Mouse (Mus musculus): ENCODE data around the gene 4930544D05Rik. TPM values are rescaled to one million over a fixed set of nuclear protein-coding genes. Genes with fewer than 3 reads are reported as not detected.

The 4930544D05Rik gene
- polyA plus RNA-seq, 1 experiment, result not detected

- Histone ChIP-seq H3K27ac (ENCODE audit: insufficient read depth, low read length) (no peak overlapping the region), H3K4me1 (ENCODE audit: control insufficient read depth, insufficient read depth, low read length) (no peaks in the 10 kb centered on the region), H3K27me3 (ENCODE audit: control insufficient read depth, insufficient read depth, low read length) (no peaks in the 10 kb centered on the region), H3K4me3 (replicated peaks; ENCODE audit: insufficient read depth, low read depth, low read length) (no peak overlapping the region)
- TF ChIP-seq CTCF (IDR thresholded peaks at IDR 0.05; ENCODE audit: borderline replicate concordance, insufficient read depth, low read depth, low read length), result no peak
- TF ChIP-seq POLR2A (IDR thresholded peaks at IDR 0.05; ENCODE audit: borderline replicate concordance, insufficient read depth, low read length), result no peak
- no peak for DNase-seq
- 77% methylated on average over 12 of the region's 12 CpGs for WGBS
Observed at GRCm38 (mm10) chr11:70606717-70607116, 8.9 kb upstream of the 4930544D05Rik start.

DNA sequence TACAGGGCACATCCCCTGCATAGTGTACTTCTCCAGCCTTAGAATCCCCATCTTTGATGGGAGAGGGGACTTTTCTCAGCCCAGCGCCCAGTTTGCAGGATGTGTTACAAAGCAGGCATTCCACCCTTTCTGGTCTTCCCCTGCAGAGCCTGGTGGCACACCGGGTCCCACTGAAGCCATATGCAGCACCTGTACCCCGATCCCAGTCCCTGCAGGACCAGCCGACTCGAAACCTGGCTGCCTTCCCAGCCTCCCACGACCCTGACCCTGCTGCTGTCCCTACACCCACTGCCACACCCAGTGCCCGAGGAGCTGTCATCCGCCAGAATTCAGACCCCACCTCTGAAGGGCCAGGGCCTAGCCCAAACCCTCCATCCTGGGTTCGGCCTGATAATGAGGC lies 8.0 kb upstream of the 4930544D05Rik start:
- no peak for TF ChIP-seq CTCF (IDR thresholded peaks at IDR 0.05; ENCODE audit: borderline replicate concordance, insufficient read depth, low read depth, low read length)
- TF ChIP-seq POLR2A (IDR thresholded peaks at IDR 0.05; ENCODE audit: borderline replicate concordance, insufficient read depth, low read length), result no peak
- Histone ChIP-seq H3K27me3 (ENCODE audit: control insufficient read depth, insufficient read depth, low read length) (no peaks in the 10 kb centered on the region), H3K4me3 (replicated peaks; ENCODE audit: insufficient read depth, low read depth, low read length) (no peak overlapping the region), H3K4me1 (ENCODE audit: control insufficient read depth, insufficient read depth, low read length) (no peaks in the 10 kb centered on the region), H3K27ac (ENCODE audit: insufficient read depth, low read length) (no peak overlapping the region)
- no peak for DNase-seq
- 78% methylated on average over 9 of the region's 9 CpGs for WGBS

GRCm38 (mm10) chr11:70608381-70609066 lies 7.1 kb upstream of the 4930544D05Rik start:
- TF ChIP-seq CTCF (IDR thresholded peaks at IDR 0.05; ENCODE audit: borderline replicate concordance, insufficient read depth, low read depth, low read length) (peak; percentile 25; the same call in 1 of the 2 replicates), POLR2A (IDR thresholded peaks at IDR 0.05; ENCODE audit: borderline replicate concordance, insufficient read depth, low read length) (no peak)
- H3K4me1 ChIP-seq (ENCODE audit: control insufficient read depth, insufficient read depth, low read length), result no peaks in the 10 kb centered on the region
- H3K4me3 ChIP-seq (replicated peaks; ENCODE audit: insufficient read depth, low read depth, low read length), result no peak overlapping the region
- no peaks in the 10 kb centered on the region for H3K27me3 ChIP-seq (ENCODE audit: control insufficient read depth, insufficient read depth, low read length)
- H3K27ac ChIP-seq (ENCODE audit: insufficient read depth, low read length), result no peak overlapping the region
- WGBS, result 81% methylated on average over 26 of the region's 26 CpGs
- DNase-seq, result no peak

DNA sequence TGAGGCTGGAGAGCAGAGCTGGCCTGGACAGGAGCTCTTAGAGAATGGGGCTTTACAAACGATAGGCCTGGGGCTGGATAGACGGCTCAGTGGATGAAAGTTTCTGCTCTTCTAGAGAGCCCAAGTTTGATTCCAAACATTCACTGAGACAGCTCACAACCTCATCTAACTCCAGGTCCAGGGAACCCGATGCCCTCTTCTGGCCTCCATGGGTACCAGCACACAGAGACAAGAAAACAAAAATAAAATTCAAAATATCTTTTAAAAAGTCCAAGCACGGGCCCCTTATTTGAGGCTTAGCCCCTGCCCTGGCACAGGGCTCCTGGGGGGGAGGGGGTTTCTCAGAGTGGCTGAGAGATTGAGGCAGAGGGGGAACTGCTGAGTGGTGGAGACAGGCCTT lies 4.9 kb upstream of the 4930544D05Rik start:
- Histone ChIP-seq H3K4me1 (ENCODE audit: control insufficient read depth, insufficient read depth, low read length) (peaks cover 3% of the 10 kb centered on the region; the same call in 1 of the 2 replicates), H3K4me3 (replicated peaks; ENCODE audit: insufficient read depth, low read depth, low read length) (no peak overlapping the region), H3K27ac (ENCODE audit: insufficient read depth, low read length) (no peak overlapping the region), H3K27me3 (ENCODE audit: control insufficient read depth, insufficient read depth, low read length) (no peaks in the 10 kb centered on the region)
- DNase-seq, result no peak
- WGBS, result 77% methylated on average over 4 of the region's 4 CpGs
- TF ChIP-seq POLR2A (IDR thresholded peaks at IDR 0.05; ENCODE audit: borderline replicate concordance, insufficient read depth, low read length) (no peak), CTCF (IDR thresholded peaks at IDR 0.05; ENCODE audit: borderline replicate concordance, insufficient read depth, low read depth, low read length) (peak; percentile 9; the same call in 1 of the 2 replicates)

DNA sequence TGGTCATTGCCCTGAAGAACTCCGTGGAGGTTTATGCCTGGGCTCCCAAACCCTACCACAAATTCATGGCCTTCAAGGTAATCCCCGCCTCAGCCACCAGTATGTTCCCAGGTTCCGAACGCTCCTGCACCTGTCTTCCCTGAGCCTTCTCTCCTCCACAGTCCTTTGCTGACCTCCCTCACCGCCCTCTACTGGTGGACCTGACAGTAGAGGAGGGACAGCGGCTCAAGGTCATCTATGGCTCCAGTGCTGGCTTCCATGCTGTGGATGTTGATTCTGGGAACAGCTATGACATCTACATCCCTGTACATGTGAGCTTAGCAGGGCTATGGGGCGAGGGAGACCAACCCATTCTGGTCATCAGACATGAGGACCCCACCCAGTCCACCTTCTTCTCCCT lies 3.1 kb upstream of the 4930544D05Rik start:
- 71% methylated on average over 7 of the region's 7 CpGs for WGBS
- Histone ChIP-seq H3K4me3 (replicated peaks; ENCODE audit: insufficient read depth, low read depth, low read length) (no peak overlapping the region), H3K27ac (ENCODE audit: insufficient read depth, low read length) (no peak overlapping the region), H3K27me3 (ENCODE audit: control insufficient read depth, insufficient read depth, low read length) (no peaks in the 10 kb centered on the region), H3K4me1 (ENCODE audit: control insufficient read depth, insufficient read depth, low read length) (peaks cover 4% of the 10 kb centered on the region; the same call in 1 of the 2 replicates)
- no peak for TF ChIP-seq CTCF (IDR thresholded peaks at IDR 0.05; ENCODE audit: borderline replicate concordance, insufficient read depth, low read depth, low read length)
- no peak for TF ChIP-seq POLR2A (IDR thresholded peaks at IDR 0.05; ENCODE audit: borderline replicate concordance, insufficient read depth, low read length)
- DNase-seq, result no peak

GRCm38 (mm10) chr11:70615074-70615473 lies 574 bp upstream of the 4930544D05Rik start:
- DNase-seq, result peak in 1 of 2 experiments; percentile 28
- Histone ChIP-seq H3K4me1 (ENCODE audit: control insufficient read depth, insufficient read depth, low read length) (peaks cover 4% of the 10 kb centered on the region; the same call in 1 of the 2 replicates), H3K27ac (ENCODE audit: insufficient read depth, low read length) (no peak overlapping the region), H3K4me3 (replicated peaks; ENCODE audit: insufficient read depth, low read depth, low read length) (peak overlapping the region; percentile 39), H3K27me3 (ENCODE audit: control insufficient read depth, insufficient read depth, low read length) (no peaks in the 10 kb centered on the region)
- 4% methylated on average over 17 of the region's 17 CpGs for WGBS
- TF ChIP-seq POLR2A (IDR thresholded peaks at IDR 0.05; ENCODE audit: borderline replicate concordance, insufficient read depth, low read length), result no peak
- TF ChIP-seq CTCF (IDR thresholded peaks at IDR 0.05; ENCODE audit: borderline replicate concordance, insufficient read depth, low read depth, low read length), result no peak

DNA sequence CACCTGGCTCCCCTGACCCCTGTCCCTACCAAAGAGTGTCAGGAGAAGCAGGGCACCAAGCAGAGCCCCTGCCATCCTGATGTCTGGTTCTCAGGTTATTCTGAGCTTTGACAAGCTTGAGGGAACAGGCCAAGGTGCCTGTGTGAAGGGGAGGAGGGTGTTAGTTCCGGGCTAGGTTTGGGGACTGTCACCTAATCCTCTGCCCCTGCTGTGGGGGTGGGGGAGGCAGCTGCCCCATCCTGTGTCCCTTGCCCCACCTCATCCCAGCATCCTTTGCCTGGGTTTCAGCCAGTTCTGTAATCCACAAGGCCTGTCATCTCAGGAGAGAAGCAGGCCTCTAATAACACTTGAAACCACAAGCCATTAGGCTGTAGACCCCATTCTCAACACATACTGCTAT lies 3.5 kb downstream of the 4930544D05Rik start, which contains the start of gene Chrne:
Gene Chrne, minus strand, starts transcription at position 116 of the 400 bp plus-strand sequence.
- 38% methylated on average over 1 of the region's 1 CpGs for WGBS
- no peak for DNase-seq
- H3K27ac ChIP-seq (ENCODE audit: insufficient read depth, low read length), result no peak within 1 kb of the TSS
- H3K27me3 ChIP-seq (ENCODE audit: control insufficient read depth, insufficient read depth, low read length), result no peaks in the 10 kb centered on the region
- H3K4me3 ChIP-seq (replicated peaks; ENCODE audit: insufficient read depth, low read depth, low read length), result no peak within 1 kb of the TSS
- TF ChIP-seq CTCF (IDR thresholded peaks at IDR 0.05; ENCODE audit: borderline replicate concordance, insufficient read depth, low read depth, low read length) (no peak), POLR2A (IDR thresholded peaks at IDR 0.05; ENCODE audit: borderline replicate concordance, insufficient read depth, low read length) (no peak)
- H3K4me1 ChIP-seq (ENCODE audit: control insufficient read depth, insufficient read depth, low read length), result peaks cover 4% of the 10 kb centered on the region; the same call in 1 of the 2 replicates
